Mouse (Mus musculus): ENCODE results near the gene Ehhadh.

Gene Ehhadh

DNA sequence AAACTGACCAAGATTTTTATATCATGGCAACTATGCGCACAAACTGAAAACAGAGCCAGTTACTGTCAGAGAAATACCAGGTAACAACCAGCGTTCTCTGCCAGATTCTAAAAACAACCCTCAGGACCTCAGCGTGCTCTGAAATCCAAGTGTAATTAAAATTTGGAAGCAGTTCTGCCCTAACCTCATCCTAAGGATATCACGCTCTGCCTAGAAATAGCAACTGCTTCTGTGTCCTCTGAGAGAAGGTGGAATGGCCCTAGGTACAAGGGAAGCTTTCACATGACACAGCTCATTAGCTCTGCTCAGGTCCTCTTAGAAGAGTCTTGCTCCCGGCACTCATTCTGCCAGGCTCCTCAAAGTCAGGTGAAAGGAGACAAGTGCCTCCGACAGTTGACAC is 44.2 kb downstream of the Ehhadh start:
- in situ Hi-C loops (cut with MboI; ENCODE audit: unreplicated experiment in 2 of 2): no loop called here

DNA sequence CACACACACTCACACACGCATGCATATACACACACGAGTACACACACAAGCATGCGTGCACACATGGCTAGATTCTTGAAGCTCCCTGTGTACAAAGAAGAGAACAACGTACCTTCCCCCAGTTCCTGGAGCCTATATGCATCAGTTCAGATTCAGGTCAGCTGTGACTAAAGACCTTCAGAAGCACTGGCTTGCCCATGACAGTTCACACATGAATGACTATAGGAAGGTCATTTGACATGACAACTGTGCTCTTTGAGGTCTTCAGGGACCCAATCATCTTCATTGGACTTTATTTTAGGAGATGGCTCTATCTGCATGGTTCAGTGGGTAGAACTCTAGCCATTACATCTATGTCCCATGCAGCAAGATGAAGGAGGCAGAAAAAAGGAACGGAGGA is 44.7 kb downstream of the Ehhadh start:
- in situ Hi-C loops (cut with MboI; ENCODE audit: unreplicated experiment in 2 of 2): no loop called here

DNA sequence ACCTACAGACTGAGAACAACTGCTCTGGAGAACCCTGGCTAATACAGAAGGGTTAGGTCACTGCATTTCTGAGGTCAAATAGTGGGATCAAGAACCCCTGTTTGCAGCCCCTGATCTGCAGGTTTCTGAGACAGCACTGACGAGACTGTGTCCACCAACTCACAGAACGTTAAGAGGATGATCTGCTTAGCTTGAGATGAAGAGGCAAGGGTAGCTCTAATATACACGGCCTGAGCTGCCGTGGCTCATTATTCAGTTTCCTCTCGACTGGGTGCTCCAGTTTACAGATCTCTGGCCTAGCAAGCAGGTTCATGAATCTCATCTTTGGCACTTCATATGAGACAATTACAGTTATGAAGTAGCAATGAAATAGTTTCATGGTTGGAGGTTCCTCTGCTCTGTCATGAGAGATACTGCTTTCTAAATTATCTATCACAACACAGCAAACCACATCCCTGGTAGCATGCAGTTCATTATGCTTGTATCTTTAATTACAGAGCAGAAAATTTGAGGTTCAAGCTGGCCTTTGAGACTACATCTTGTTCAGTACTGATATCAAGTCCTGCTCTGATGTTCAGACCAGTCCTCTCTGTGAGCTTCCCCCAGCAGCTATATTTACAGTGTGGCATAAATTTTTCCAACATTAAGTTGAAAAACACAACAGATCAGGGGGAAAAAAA is 45.3 kb downstream of the Ehhadh start:
- in situ Hi-C loops (cut with MboI; ENCODE audit: unreplicated experiment in 2 of 2): no loop called here

DNA sequence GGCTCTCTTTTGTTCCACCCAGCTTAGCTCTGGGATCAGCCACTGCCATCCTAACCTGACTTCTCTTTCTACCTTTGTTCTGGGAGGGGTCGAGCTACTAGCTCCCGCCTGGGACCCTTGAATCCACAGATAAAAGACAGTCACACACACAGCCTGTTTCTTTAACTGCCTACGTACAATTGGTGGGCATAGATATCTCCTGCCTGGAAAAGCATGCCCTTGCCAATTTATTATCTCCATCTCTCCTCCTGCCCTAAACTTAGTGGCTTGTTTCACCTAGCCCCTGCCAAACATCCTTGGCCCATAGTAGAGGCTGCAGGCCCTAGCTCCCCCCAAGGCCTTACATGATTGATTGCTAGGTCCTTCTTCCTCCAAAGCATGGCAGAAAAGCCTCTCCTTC is 46.1 kb downstream of the Ehhadh start:
- in situ Hi-C loops (cut with MboI; ENCODE audit: unreplicated experiment in 2 of 2): no loop called here

DNA sequence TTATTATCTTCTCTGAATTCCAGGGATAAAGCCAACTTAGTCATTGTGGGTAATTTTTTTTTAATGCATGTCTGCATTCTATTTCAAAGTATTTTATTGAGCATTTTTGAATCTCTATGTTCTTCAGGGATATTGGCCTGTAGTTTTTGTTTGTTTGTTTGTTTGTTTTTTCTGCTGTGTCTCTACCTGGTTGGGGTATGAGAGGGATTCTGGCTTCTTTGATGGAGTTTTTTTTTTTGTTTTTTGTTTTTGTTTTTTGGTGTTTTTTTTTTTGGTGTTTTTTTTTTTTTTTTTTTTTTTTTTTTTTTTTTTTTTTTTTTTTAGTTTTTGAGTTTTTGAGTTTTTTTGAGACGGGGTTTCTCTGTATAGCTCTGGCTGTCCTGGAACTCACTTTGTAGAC is 52.0 kb downstream of the Ehhadh start:
- in situ Hi-C loops (cut with MboI; ENCODE audit: unreplicated experiment in 2 of 2): no loop called here

DNA sequence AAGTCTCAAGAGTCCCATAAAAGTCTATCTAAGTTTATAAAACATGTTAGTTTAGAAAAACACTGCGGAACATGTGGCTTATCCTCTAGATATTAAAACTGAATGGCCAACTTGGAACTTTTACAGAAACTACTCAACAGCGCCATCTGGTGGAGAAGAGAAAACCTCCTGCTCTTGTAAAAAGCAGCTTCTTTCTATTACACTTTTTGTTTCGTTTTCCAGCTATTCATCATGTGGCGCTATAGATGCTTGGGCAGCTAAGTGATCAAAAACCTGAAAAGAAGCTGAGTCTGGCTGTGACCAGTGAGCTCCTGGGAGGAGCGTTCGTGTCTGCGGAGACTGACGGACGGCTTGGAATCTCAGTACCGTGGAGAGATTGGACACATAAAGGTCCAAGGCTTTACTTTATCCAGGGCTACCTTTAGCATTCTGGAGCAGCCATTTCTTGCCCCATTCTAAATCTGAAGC is 59.7 kb downstream of the Ehhadh start:
- in situ Hi-C loops (cut with MboI; ENCODE audit: unreplicated experiment in 2 of 2): loop anchor here (5.0 to 10.0 kb wide), 3 partner anchors 111 to 236 kb away; no protein-coding TSS in a partner anchor

DNA sequence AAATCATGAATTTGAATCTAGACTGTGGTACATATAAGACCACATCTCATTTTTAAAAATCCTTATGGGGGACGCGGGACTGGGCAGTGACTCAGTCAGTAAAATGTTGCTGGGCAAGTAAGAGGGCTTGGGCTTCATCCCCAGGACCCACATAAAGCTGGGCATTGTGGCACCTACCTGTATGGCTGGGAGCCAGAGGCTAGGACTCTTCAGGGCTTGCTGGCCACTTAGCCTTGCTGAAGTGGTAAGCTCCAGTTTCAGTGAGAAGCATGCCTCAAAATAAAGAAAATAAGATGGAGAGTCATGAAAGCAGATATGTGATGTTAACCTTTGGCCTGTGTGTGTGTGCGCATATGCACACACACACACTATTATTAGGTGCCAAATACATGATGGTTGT is 60.2 kb downstream of the Ehhadh start:
- in situ Hi-C loops (cut with MboI; ENCODE audit: unreplicated experiment in 2 of 2): loop anchor here (5.0 to 10.0 kb wide), 3 partner anchors 110 to 235 kb away; no protein-coding TSS in a partner anchor

DNA sequence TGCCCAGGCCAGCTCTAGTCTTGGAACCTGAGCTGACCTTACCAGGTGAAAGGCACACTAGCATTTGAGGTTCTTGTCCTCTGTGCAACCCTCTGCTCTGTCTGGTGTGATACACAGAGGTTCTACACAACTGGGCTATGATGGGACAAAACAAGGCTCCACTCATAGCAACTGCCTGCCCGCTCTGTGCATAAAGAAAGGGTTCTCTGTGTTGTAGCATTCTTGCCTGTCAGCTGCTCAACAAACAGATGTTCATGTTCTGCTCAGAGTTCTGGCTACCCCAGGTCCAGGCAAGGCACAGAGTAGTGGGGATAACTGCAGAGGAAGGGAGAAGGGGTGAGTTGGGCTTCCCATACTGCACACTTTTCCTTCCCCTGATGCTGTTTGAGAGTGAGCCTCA is 63.3 kb downstream of the Ehhadh start:
- in situ Hi-C loops (cut with MboI; ENCODE audit: unreplicated experiment in 2 of 2): loop anchor here in 1 of 2 experiments (10.0 kb wide), 1 partner anchor 109 kb away; no protein-coding TSS in a partner anchor

DNA sequence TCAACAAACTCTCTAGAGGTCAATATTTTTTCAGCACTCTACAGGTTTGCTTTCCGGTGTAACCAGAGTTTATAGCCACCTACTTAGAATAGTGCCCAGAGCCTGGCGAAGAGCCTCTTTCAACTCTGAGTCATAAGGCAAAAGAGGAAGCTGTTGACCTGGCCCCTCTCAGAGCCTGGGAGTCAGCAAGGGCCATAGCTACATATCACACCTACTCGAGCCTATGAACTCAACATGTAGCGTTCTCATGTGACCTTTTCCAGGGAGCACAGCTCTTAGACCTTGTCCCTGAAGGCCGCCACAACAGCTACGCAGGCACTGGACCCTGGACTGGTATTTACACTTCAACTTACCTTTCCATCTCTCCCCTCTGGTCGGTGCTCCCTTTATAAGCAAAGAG is 67.8 kb downstream of the Ehhadh start:
- in situ Hi-C loops (cut with MboI; ENCODE audit: unreplicated experiment in 2 of 2): loop anchor here in 1 of 2 experiments (10.0 kb wide), 1 partner anchor 105 kb away; no protein-coding TSS in a partner anchor

DNA sequence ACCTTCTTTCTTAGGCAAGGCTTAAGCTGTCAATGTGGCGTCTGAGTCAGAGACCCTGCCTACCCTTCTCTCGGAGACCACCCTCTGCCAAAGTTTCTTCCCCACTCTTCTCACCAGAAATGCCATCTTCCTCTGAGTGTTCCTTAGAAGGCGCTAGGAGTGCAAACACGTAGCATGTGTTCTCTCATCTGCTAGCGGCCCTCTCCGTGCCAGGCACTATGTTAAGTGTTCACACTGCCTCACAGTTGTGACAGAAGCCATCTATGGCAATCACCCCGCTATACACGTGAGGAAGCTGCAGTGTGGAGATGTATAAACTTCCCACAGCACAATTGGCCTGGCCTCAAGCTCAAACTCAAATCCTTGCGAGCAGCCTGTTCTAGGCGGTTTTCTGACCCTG is 73.1 kb downstream of the Ehhadh start:
- in situ Hi-C loops (cut with MboI; ENCODE audit: unreplicated experiment in 2 of 2): no loop called here
